Comparison of ENCODE assay signal across 8 mouse cellular contexts in the genomic region with DNA sequence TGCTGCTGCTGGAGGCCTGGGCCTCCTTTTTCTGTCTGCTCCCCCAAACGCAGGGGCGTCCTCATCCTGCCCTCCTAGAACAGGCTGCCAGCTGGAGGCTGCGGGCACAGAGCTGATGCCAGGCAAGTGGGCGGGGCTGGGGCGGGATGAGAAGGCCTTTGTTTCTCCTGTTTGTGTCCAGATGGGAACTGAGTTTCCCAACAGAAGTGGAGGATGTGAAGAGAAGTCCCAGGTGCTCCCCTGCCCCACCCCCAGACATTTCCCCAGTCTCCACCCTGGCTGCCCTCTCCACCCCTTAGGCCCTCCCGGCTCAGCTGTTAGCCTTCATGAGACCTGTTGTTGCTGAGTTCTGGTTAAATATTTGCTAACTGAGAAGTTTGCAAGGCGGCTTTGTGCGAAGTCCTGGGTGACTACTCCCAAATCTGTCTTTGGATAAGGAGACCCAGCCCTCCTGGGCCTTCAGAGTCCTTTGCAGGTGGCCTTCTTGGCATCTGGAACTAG. TPM values are rescaled to one million over a fixed set of nuclear protein-coding genes. Genes with fewer than 3 reads are reported as not detected.
DNase-seq lines count a peak whose midpoint lies in the region; ATAC-seq lines count a peak whose summit lies in the region.

No protein-coding gene starts in this region.

- no peak overlapping the region for H3K4me3 ChIP-seq in midbrain, embryonic 10.5 days
- no peak overlapping the region for H3K4me3 ChIP-seq in midbrain, embryonic 11.5 days (ENCODE audit: low read depth, low read length)
- no peak overlapping the region for H3K4me3 ChIP-seq in hindbrain, embryonic 12.5 days
- H3K4me3 ChIP-seq in liver, embryonic 13.5 days (replicated peaks): no peak overlapping the region
- H3K4me3 ChIP-seq in stomach, embryonic 16.5 days (replicated peaks; ENCODE audit: low read length): no peak overlapping the region

- H3K4me1 ChIP-seq in midbrain, embryonic 10.5 days: peaks cover 32% of the 10 kb centered on the region
- peaks cover 9% of the 10 kb centered on the region for H3K4me1 ChIP-seq in midbrain, embryonic 11.5 days (ENCODE audit: control insufficient read depth, insufficient read depth, low read length)
- H3K4me1 ChIP-seq in hindbrain, embryonic 12.5 days: peaks cover 32% of the 10 kb centered on the region
- peaks cover 86% of the 10 kb centered on the region for H3K4me1 ChIP-seq in liver, embryonic 13.5 days (replicated peaks)
- H3K4me1 ChIP-seq in stomach, embryonic 16.5 days (ENCODE audit: control insufficient read depth, insufficient read depth, low read length): peaks cover 65% of the 10 kb centered on the region

- 39% methylated on average over 8 of the region's 8 CpGs for WGBS in midbrain, embryonic 10.5 days
- 46% methylated on average over 8 of the region's 8 CpGs for WGBS in midbrain, embryonic 11.5 days
- 29% methylated on average over 8 of the region's 8 CpGs for WGBS in hindbrain, embryonic 12.5 days
- 62% methylated on average over 8 of the region's 8 CpGs for WGBS in liver, embryonic 13.5 days (ENCODE audit: insufficient replicate concordance)
- WGBS in stomach, embryonic 16.5 days: 34% methylated on average over 8 of the region's 8 CpGs

- H3K27ac ChIP-seq in midbrain, embryonic 10.5 days (replicated peaks): peak overlapping the region; percentile 57
- no peak overlapping the region for H3K27ac ChIP-seq in midbrain, embryonic 11.5 days (ENCODE audit: low read depth, low read length)
- peak overlapping the region; percentile 53 for H3K27ac ChIP-seq in hindbrain, embryonic 12.5 days
- no peak overlapping the region for H3K27ac ChIP-seq in liver, embryonic 13.5 days
- H3K27ac ChIP-seq in stomach, embryonic 16.5 days (ENCODE audit: low read length): peak overlapping the region; percentile 81

- no peaks in the 10 kb centered on the region for H3K27me3 ChIP-seq in midbrain, embryonic 10.5 days (ENCODE audit: low read depth, poor library complexity, severe bottlenecking)
- no peaks in the 10 kb centered on the region for H3K27me3 ChIP-seq in midbrain, embryonic 11.5 days (ENCODE audit: control insufficient read depth, insufficient read depth, low read length)
- no peaks in the 10 kb centered on the region for H3K27me3 ChIP-seq in hindbrain, embryonic 12.5 days
- H3K27me3 ChIP-seq in liver, embryonic 13.5 days: no peaks in the 10 kb centered on the region
- no peaks in the 10 kb centered on the region for H3K27me3 ChIP-seq in stomach, embryonic 16.5 days (ENCODE audit: control insufficient read depth, insufficient read depth, low read length)

- no peak overlapping the region for H3K4me2 ChIP-seq in midbrain, embryonic 11.5 days
- H3K4me2 ChIP-seq in hindbrain, embryonic 12.5 days (replicated peaks): no peak overlapping the region
- H3K4me2 ChIP-seq in liver, embryonic 13.5 days: 0 out of 2 replicates have a peak overlapping the region, but pooled peaks have one; percentile 0
- H3K4me2 ChIP-seq in stomach, embryonic 16.5 days (ENCODE audit: low read depth, low read length): peak overlapping the region; percentile 28

- H3K9me3 ChIP-seq in midbrain, embryonic 10.5 days (replicated peaks): no peaks in the 10 kb centered on the region
- no peaks in the 10 kb centered on the region for H3K9me3 ChIP-seq in midbrain, embryonic 11.5 days (ENCODE audit: control insufficient read depth, low read length)
- H3K9me3 ChIP-seq in hindbrain, embryonic 12.5 days (replicated peaks): no peaks in the 10 kb centered on the region
- no peaks in the 10 kb centered on the region for H3K9me3 ChIP-seq in liver, embryonic 13.5 days (replicated peaks)
- H3K9me3 ChIP-seq in stomach, embryonic 16.5 days (replicated peaks; ENCODE audit: control insufficient read depth, low read length): no peaks in the 10 kb centered on the region

- no peak overlapping the region for H3K9ac ChIP-seq in midbrain, embryonic 11.5 days (ENCODE audit: low read length)
- H3K9ac ChIP-seq in hindbrain, embryonic 12.5 days: 0 out of 2 replicates have a peak overlapping the region, but pooled peaks have one; percentile 4
- no peak overlapping the region for H3K9ac ChIP-seq in liver, embryonic 13.5 days
- peak overlapping the region; percentile 54 for H3K9ac ChIP-seq in stomach, embryonic 16.5 days (ENCODE audit: low read length)

- H3K36me3 ChIP-seq in midbrain, embryonic 10.5 days: 0 out of 2 replicates have a peak, but pooled peaks cover 3% of the 10 kb centered on the region
- no peaks in the 10 kb centered on the region for H3K36me3 ChIP-seq in midbrain, embryonic 11.5 days (ENCODE audit: control insufficient read depth, insufficient read depth, low read length)
- H3K36me3 ChIP-seq in hindbrain, embryonic 12.5 days: no peaks in the 10 kb centered on the region; the same call in 1 of the 2 replicates
- H3K36me3 ChIP-seq in liver, embryonic 13.5 days: no peaks in the 10 kb centered on the region
- no peaks in the 10 kb centered on the region for H3K36me3 ChIP-seq in stomach, embryonic 16.5 days (ENCODE audit: control insufficient read depth, insufficient read depth, low read length)

- DNase-seq in midbrain, embryonic 10.5 days (ENCODE audit: low spot score): no peak
- no peak for DNase-seq in midbrain, embryonic 11.5 days (ENCODE audit: low spot score, missing footprints)
- no peak for DNase-seq in liver, embryonic 13.5 days
- no peak for DNase-seq in right cerebral cortex, postnatal 10 days (ENCODE audit: low spot score in 2 of 2)
- DNase-seq in cerebellum, postnatal 36 days: no peak
- DNase-seq in thymus, postnatal 4 days: no peak

- no peak for ATAC-seq in midbrain, embryonic 11.5 days (ENCODE audit: low FRiP score)
- ATAC-seq in hindbrain, embryonic 12.5 days (ENCODE audit: low FRiP score): peak; percentile 62
- peak; percentile 44 for ATAC-seq in liver, embryonic 13.5 days (ENCODE audit: low read depth)
- peak; percentile 68 for ATAC-seq in stomach, embryonic 16.5 days (ENCODE audit: insufficient read depth, low FRiP score)

RNA-seq across cellular contexts. Expression of gene Fam129b, which starts 19.7 kb away (rescaled TPM):
- 23.5 and 25.5 TPM in 2 replicates for polyA plus RNA-seq in midbrain, embryonic 10.5 days (2016; fragmentation: Nextera tagmentation; extraction: Ambion mirVana)
- polyA plus RNA-seq in midbrain, embryonic 11.5 days (2014; fragmentation: Nextera tagmentation; extraction: Ambion mirVana): 10.3 and 10.6 TPM in 2 replicates
- polyA plus RNA-seq in hindbrain, embryonic 12.5 days (2016; fragmentation: Nextera tagmentation; extraction: Ambion mirVana): 42.2 and 43.8 TPM in 2 replicates
- 7.0 and 7.6 TPM in 2 replicates for polyA plus RNA-seq in liver, embryonic 13.5 days (2015; fragmentation: Nextera tagmentation; extraction: Ambion mirVana)
- polyA plus RNA-seq in stomach, embryonic 16.5 days (2015; fragmentation: Nextera tagmentation; extraction: Ambion mirVana): 108 and 139 TPM in 2 replicates

RNA-seq across cellular contexts. Expression of gene Stxbp1, which starts 48.6 kb away (rescaled TPM):
- 31.4 and 45.6 TPM in 2 replicates for polyA plus RNA-seq in midbrain, embryonic 10.5 days (2016; fragmentation: Nextera tagmentation; extraction: Ambion mirVana)
- 51.4 and 53.8 TPM in 2 replicates for polyA plus RNA-seq in midbrain, embryonic 11.5 days (2014; fragmentation: Nextera tagmentation; extraction: Ambion mirVana)
- 102 and 105 TPM in 2 replicates for polyA plus RNA-seq in hindbrain, embryonic 12.5 days (2016; fragmentation: Nextera tagmentation; extraction: Ambion mirVana)
- polyA plus RNA-seq in liver, embryonic 13.5 days (2015; fragmentation: Nextera tagmentation; extraction: Ambion mirVana): 3.3 and 3.7 TPM in 2 replicates
- 20.8 and 23.2 TPM in 2 replicates for polyA plus RNA-seq in stomach, embryonic 16.5 days (2015; fragmentation: Nextera tagmentation; extraction: Ambion mirVana)

Comparison
In these comparisons a context has a peak if more than half of its experiments do, and no peak if none do; other contexts are left out.
1. H3K27ac ChIP-seq: peak in midbrain, embryonic 10.5 days (single experiment), hindbrain, embryonic 12.5 days (single experiment) and stomach, embryonic 16.5 days (single experiment); none in midbrain, embryonic 11.5 days (single experiment) and liver, embryonic 13.5 days (single experiment).
2. H3K4me2 ChIP-seq: peak in liver, embryonic 13.5 days (single experiment) and stomach, embryonic 16.5 days (single experiment); none in midbrain, embryonic 11.5 days (single experiment) and hindbrain, embryonic 12.5 days (single experiment).
3. H3K9ac ChIP-seq: peak in hindbrain, embryonic 12.5 days (single experiment) and stomach, embryonic 16.5 days (single experiment); none in midbrain, embryonic 11.5 days (single experiment) and liver, embryonic 13.5 days (single experiment).